Mouse (Mus musculus): Measurements from ENCODE around the gene Fig4.

DNA sequence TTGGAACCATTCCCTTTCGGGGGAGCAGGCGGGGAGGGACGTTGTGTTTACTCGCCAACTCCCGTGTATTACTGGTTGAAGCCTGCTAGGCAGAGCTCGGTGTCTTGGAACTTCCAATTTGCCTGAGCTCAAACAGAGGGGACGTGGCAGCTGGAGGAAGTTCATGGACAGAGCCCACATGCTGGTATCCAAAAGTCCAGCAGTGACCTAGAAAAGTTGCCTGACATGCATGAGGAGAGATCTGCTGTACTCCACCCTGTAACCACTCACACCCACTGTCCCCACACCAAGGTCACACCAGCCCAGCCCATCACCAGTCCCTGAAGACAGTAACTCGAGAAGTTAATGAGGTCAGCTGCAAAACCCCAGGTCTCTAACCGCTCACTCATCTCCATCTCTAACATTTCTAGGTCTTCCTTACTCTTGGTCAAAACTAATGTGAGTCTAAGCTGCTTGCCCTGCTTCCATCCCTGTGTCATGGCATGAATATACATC, 1.9 kb upstream of the Fig4 start:
- TF ChIP-seq TAL1 (IDR thresholded peaks at IDR 0.05; ENCODE audit: low read length): no peak
- TF ChIP-seq GATA1 (IDR thresholded peaks at IDR 0.05; ENCODE audit: low read length): no peak

All from erythroblast, embryonic 14.5 days (primary cell).